Mouse (Mus musculus) stomach, postnatal 0 days (tissue): ENCODE measurements around the gene Uncx.

Experiments used
- CTCF ChIP-seq: IDR thresholded peaks from 2 replicates; pipeline ENCODE4 v1.5.1; 2016; ENCODE audit warnings: antibody characterized with exemption, low read depth, mild to moderate bottlenecking, moderate library complexity
- EP300 ChIP-seq: optimal IDR thresholded peaks from 2 replicates; pipeline ENCODE3; 2016; ENCODE audit warnings: antibody characterized with exemption

DNA sequence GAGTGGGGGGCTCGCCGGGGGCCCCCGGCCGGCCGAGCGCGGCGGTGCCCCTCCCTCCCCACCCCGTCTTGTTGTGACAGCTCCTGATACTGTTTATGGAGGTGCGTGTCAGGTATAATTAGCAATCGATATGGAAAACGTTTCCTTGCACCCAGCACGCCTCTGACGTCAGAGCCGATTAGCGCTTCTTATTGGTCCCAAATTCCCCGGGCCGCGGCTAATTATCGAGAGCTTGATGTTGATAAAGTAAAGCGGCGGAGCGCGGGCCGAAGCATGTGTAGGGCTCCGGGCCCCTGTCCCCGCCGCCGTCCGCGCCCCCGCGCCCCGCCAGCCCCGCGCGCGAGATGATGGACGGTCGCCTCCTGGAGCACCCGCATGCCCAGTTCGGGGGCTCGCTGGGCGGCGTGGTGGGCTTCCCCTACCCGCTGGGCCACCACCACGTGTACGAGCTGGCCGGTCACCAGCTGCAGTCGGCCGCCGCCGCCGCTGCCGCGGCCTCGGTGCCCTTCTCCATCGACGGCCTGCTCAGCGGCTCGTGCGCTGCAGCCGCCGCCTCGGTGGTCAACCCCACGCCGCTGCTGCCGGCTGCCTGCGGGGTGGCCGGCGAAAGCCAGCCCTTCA is 466 bp downstream of the Uncx start:
- TF ChIP-seq CTCF (no peak), EP300 (no peak)
